Mouse (Mus musculus) gastrocnemius, postnatal 10 days (tissue): Measurements from ENCODE around the gene Lsm14a. TPM values are rescaled to one million over a fixed set of nuclear protein-coding genes. Genes with fewer than 3 reads are reported as not detected.
A peak's percentile ranks its signal among the peaks of the same experiment; 100 is the strongest.
"Not testable (repeated sequence)": the region's sequence is repeated elsewhere in the genome, so short reads cannot be mapped to it uniquely, and the experiment has no call there.

Experiments
- DNase-seq: peaks from one replicate; pipeline ENCODE4 v3.0.0; 2021; ENCODE audit warnings: mixed read lengths
- total RNA-seq, 2 experiments: library from RNA; stranded (reverse); gene quantifications; 2 replicates each; pipeline ENCODE4 v1.2.3; 2021

The Lsm14a gene
- total RNA-seq, 2 experiments from 2014 or later = 77.2 to 84.3 TPM

GRCm38 (mm10) chr7:34373906-34374305 lies 19.2 kb downstream of the Lsm14a start:
- DNase-seq = no peak

DNA sequence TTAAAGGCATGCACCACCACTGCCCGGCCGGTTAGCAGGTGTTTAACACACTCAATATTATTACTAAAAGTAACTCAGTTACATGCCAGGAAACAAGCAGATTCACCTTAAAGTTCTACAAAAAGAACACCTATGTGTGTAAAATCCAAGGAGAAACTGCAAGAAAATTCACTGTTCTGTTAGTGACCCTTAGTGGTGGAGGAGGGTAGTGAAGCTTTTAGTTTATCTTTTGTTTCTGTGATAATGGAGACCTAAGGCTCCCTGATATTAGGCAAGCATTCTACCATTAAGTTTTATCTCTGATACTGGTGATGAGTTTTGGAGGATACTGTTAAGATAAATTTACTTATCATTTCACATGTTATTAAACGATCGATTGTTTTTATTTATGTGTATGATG lies 37.5 kb downstream of the Lsm14a start:
- DNase-seq = no peak

DNA sequence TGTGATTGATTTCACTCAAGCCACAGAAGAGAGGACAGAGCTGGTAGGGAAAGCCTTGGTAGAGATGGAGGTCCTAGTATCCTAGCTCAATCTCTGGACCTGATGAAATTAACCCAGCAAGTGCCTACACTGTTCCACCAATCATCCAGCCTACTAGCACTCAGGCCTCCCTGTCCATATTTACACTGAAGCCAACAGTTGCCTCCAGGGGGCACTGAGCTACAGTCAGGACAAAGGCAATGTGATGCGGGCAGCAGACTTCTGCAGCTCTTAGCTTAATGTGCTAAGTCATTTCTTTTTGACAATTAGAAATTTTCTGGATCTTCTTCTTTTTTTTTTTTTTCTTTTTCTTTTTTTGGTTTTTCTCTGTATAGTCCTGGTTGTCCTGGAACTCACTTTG lies 41.1 kb downstream of the Lsm14a start:
- no peak for DNase-seq

- DNase-seq = no peak
Observed at GRCm38 (mm10) chr7:34350166-34350565, 42.9 kb downstream of the Lsm14a start.

DNA sequence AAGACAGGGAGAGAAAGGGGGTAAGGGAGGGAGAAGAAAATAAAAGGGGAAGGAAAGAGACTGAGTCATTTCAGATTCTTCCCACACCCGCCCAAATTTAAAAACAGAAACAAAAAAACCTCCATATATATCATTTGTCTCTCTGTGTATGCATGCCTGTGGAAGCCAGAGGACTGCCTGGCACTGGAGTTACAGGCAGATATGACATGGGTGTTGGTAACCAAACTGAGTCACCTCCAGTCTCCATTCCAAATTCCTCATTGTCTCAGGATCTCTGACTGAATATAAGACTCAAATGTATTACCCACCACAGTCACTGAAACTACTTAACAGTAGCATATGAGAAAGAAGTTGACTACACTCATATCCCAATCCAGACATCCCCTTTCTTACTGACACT lies 45.1 kb downstream of the Lsm14a start:
- no peak for DNase-seq

DNA sequence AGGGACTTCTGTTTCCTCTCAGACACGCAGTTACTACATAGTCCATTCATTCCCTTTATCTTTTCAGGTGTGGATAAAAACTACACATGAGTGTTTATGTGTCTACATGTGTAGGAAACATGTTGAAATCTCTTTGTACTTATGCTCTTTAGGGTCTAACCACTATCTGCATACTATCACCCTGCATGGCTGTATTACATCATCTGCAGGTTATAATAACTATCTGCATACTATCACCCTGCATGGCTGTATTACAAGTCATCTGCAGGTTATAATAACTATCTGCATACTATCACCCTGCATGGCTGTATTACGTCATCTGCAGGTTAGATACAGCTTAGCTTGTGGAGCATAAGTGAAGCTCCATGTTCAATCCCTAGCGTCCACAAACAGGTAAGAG lies 46.1 kb downstream of the Lsm14a start:
- no peak for DNase-seq

GRCm38 (mm10) chr7:34346505-34346904 lies 46.6 kb downstream of the Lsm14a start:
- no peak for DNase-seq

- DNase-seq = no peak
Observed at GRCm38 (mm10) chr7:34342040-34342793, 50.9 kb downstream of the Lsm14a start.

DNA sequence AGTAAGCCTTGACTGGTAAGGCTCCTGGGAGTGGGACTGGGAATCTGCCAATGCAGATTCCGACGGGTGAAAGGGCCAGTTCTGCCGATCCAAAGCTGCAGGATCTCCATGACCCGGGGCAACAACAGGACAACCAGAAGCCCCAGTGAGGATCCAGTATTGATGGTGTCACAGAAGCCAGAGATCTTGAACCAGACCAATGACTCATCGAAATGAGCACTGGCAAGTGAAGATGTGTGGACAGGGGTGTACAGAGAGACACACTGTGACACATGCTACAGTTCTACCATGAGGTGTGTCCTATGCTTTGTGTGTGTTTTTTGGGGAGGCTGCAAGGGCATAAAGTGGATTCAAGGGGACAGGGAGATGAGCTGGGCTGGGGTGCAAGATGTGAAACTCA lies 52.3 kb downstream of the Lsm14a start:
- DNase-seq = no peak

DNA sequence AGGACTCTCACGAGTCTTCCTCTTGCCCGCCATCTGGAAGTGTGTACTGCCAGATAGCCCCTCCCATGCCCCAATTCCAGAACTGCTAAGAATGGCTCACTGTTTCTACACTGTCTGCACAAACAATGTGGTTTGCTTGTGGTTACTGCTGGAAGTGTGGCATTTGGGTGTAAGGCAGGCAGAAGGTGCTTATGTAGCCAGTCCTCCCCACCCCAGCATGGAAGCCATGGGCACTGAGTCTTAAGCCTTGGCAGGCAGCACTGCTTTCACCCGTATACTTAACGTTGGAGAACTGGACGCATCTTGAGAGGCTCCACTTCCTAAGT lies 54.0 kb downstream of the Lsm14a start:
- DNase-seq = no peak

DNA sequence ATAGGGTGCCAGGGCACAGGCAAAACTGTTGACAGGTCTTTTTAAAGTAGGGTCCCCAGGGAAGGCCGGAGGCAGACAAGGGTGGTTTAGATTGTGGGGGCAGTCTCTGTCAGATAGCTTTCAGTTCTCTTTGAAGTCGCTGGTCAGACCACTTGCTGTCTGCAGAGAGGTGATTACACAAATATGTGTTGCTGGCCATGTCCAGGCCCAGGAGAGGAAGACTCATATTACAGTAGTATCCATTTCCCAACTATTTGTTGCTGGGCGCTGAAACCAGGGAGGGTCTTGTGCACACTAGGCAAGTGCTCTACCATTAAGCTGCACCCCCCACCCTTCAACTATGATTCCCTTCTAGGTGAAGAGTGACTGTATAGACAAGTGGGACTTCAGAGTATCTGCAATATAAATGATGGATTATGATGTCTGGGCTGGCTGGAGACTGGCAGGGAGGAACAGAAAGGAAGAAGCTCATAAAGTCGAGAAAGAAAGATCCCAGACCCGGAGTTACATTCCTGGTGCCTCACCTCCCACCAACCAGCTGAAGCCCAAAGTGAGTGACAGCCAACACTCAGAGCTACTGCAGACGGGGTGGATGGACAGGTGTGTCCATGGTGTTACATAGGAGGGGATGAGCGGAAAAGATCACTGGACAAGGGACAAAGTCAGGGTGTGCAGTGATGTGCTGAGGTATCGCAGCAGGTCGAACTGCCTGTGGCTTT lies 54.5 kb downstream of the Lsm14a start:
- DNase-seq = no peak

DNA sequence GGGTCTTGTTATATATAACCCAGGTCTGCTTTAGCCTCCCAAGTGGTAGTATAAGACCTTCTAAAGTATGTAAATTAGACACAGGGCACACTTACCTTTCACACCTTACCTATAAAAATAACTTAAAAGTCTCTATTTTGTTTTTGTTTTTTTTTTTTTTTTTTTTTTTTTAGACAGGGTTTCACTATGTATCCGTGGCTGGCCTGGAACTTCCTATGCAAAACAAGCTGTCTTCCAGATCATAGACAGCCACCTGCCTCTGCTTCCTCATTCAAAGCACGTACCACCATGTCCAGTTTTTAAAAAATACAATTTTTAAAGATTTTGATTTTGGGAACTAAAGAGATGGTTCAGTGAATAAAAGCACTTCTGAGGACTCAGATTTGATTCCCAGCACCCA lies 55.8 kb downstream of the Lsm14a start:
- DNase-seq = no peak

GRCm38 (mm10) chr7:34336545-34336944 lies 56.6 kb downstream of the Lsm14a start:
- DNase-seq = not testable (repeated sequence)

GRCm38 (mm10) chr7:34327493-34327892 lies 65.6 kb downstream of the Lsm14a start:
- DNase-seq = no peak

DNA sequence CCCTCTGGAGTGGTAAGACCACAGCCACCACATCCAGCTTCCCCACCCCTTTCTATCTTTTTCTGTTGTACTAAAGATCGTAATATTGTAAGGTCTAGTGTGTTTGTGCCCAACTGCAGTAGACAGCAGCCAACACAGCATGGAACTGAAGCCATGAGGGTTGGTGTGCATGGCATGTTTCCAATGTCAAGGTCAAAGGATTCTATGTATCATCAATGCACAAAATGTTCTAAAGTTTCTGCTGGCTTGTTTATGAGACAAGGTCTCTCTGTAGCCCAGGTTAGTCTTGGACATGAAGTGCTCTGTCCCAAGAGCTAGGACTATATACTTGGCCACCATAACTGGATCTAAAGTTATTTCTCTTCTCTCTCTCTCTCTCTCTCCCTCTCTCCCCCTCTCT lies 68.3 kb downstream of the Lsm14a start:
- DNase-seq = no peak

GRCm38 (mm10) chr7:34324005-34324404 lies 69.1 kb downstream of the Lsm14a start:
- DNase-seq = no peak

DNA sequence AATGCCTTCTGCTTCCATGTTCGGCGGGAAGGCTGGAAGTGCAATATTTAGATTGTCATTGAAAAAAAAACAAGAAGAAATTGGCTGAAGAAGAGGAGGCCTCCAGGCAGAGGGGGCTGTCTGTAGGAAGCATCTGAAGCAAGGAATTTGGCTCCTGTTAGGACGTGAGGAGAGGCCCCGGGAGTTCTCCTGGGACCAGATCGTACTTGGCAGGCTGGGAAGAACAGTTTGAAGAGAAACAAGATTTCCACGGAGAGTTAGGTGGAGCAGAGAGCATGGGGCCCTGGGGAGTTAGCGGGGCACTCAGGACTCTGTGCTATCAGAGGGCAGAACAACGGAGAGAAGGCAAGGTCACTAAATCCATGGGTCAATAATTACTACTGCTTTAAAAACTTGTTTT lies 69.8 kb downstream of the Lsm14a start:
- DNase-seq = no peak

DNA sequence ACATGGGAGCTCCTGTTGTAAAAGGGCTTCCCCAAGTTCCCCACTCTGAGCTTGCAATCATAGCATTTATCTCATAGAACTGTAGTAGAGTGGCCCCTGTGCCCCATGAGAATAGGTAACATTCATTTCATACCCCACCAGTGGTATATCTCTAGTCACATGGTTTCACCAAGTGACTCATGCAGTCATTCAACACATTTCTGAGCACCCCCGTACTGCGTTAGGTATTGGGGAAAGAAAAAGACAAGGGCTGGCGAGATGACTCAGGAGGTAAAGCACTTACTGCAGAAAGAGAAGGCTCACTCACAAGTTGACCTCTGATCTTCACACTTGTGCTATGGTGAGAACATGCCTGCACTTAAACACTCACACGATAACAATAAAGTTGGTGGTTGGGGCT lies 71.2 kb downstream of the Lsm14a start:
- no peak for DNase-seq

- no peak for DNase-seq
Observed at GRCm38 (mm10) chr7:34321119-34321518, 72.0 kb downstream of the Lsm14a start.

- peak; percentile 30 for DNase-seq
Observed at GRCm38 (mm10) chr7:34319957-34320356, 73.2 kb downstream of the Lsm14a start.

DNA sequence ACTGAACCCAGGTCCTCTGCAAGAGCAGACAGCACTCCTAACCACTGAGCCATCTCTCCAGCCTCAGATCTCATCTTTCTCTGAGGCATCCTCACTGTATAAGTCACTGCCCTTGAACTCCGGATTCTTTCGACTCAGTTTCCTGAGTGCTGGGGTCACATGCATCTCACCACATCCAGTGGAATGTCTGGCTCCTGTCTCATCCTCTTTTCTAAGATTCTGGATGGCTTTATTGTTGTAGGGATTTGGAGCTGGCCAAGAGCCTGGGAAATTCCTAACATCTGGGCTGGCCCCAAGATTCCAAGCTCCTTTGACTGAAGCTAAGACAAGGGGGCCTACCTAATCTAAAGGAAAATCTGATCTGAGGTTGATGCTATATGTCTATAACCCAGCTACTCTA lies 74.0 kb downstream of the Lsm14a start:
- DNase-seq = peak; percentile 31

DNA sequence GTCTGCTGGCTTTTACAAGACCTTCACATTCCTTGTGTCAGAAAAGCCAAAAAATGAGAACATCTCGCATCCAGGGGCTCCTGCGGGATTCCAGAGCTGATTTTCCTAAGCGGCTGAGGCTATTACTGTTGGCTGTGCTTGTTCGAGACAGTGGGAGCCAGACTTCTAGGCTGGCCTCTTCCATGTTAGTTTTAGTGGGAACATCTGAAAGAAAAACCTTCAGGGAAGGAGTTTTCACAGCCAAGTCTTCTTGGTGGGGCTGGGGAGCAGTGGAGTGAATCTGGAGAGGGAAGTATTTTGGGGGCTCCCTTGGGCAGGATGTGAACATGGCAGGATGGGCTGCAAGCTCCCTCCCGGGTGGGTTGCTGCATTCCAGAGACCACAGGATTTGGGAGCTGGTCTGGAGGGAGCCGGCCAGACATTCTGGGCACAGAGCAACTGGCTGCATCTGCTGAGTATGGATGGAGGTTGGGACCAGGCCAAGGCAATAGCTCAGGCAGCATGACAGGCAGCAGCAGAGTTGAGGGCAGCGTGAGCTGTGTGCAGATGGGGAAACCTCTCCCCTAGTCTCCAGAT lies 75.1 kb downstream of the Lsm14a start:
- peak; percentile 71 for DNase-seq

DNA sequence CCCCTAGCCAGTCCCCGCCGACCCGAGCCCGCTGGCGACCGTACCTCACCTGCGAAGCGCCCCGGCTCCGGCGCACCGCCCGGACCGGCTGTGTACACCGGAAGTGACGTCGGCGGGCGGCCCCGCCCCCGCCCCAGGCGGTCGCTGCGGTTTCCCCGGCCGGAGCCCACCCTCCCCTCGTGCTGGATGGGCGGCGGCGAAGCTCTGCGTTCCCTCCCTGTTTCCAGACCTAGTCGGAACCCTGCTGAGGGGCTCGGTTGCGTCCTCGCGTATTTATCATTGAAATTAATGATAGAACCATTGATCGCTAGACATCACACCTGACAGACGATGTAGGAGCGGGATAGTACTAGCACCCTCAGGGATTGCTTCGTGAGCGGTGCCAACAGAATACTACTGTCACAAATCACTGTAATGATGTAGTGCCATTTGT lies 79.7 kb downstream of the Lsm14a start, which contains the start of gene 4931406P16Rik:
4931406P16Rik (minus strand) TSS at position 109 of the 433 bp plus-strand sequence.
- DNase-seq = peak; percentile 90
